Mouse (Mus musculus): ENCODE measurements around the gene Agl.

Gene Agl

DNA sequence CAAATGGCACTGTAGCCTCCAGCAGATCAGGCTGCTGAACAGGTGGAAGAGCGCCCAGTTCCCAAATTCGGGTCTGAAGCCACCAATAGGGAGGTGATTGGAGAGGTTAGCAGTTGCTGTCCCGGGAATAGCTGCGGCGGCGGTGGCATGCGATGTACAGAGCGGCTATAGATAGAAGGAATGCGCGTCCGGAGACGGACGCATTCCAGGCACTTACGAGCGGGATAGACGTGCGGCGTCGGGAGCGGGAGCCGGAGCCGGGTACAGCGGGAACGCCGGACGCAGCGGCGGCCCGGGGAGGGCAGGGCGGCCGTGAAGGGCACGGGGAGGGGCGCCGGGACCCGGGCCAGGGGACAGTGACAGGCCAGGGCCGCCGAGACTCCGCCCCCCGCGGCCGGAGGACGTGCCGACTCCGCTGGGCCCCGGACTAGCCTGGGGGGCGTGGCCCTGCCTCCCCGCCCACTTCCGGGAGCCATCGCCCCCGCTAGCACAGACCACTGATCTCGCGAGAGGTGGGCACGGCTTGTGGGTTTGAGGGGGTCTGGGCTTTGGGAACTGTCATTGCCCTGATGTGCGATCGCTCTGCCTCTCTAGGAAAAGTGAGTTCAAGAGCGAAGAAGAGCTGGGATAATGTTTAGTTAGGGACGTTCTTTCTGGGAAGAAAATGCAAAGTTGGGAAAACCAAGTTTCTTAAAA, at the start of gene Agl:
TSS of gene Agl (minus strand) at position 356 of the 696 bp plus-strand sequence.
- peak; percentile 91 to 93 for DNase-seq (ENCODE audit: low spot score in 2 of 2)

DNA sequence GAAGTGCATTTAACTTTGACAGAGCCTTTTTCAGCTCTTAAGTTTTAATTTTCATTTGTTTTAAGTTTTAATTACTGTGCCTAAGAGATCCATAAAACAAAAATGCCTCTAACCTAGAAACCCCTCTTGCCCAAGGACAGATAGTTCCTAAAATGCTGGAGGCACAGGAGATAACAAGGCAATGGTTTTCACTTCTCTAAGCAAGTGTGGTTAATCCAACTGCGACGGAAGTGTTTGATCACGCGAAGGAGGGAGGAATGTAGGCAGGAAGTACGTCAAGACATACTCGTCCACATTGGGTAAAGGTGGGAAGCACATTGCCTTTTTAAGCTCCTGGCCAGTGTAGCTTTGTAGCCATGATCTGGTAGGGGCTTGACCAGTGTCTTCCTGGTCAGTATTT, 49.6 kb upstream of the Agl start:
- no peak for DNase-seq (ENCODE audit: low spot score in 2 of 2)

DNA sequence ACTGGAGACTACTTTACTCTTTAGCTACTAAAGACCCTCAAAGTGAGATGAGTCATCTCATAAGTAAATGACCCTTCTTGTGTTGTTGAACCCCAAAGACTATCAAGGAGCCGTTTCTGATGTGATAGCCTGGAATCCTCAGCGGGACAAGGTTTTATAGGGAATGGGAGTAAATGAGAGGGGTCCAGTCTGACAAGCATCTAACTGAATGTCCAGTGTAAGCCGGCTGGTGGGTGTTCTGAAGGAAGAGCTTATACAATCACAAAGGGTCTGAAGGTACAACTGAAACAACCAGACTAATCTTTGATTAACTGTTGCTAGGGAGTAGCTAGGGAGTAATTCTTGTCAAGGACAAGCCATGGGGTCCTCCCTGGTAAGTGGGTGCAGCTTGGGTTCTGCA, 44.5 kb upstream of the Agl start:
- DNase-seq (ENCODE audit: low spot score in 2 of 2): no peak

DNA sequence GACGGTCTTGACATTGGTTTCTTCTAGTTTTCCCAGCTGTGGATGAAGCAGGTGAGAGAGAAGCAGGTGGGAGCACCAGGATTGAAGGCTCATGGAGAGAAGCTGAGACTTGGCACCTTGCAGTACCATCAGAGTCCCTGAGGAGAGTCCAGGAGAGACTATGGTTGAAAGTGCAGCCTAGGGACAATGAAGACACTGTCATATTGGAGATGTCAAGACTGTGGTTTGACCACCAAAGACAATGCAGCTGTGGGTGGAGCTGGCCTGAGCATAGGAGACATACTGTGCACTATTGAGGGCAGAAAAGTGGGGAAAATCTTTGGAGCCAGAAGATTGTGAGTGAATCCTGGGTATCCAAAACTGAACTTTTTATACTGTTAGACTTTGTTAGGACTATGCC, 42.4 kb upstream of the Agl start:
- no peak for DNase-seq (ENCODE audit: low spot score in 2 of 2)

DNA sequence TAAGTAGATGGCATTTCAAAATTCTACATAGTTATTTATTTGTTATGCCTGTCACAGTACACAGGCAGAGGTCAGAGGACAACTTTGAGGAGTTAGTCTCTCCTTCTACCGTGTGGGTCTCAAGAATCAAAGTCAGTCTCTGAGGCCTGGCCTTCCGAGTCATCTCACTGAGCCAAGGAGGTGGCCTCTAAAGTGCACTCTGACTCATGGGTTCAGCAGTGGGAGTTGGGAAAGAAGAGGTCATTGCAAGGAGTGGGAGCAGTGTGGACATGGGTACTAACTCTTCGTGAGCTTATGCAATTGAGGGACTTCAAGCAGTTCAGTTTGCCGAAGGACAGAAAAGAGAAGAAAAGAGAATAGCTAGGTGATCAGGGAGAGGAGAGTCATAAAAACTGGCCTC, 41.0 kb upstream of the Agl start:
- DNase-seq (ENCODE audit: low spot score in 2 of 2): no peak

DNA sequence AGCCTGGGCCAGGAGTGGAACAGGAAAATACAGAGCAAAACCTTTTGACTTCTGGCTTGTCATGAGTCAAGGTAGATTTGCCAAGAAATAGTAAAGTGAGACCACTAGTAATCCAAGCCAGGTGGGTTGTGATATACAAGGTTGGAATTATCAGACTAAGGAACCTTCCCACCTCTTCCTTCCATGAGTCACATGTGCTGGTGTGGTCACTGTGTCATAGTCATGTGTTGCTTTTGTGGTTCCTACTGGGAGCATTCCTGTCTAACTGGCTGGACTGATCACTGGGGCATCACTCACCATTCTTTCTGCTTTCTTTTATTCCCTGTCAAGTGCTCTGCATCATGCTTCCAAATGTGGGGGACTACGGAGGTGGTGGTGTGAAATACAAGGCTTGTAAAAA, 40.1 kb upstream of the Agl start:
- DNase-seq (ENCODE audit: low spot score in 2 of 2): no peak

DNA sequence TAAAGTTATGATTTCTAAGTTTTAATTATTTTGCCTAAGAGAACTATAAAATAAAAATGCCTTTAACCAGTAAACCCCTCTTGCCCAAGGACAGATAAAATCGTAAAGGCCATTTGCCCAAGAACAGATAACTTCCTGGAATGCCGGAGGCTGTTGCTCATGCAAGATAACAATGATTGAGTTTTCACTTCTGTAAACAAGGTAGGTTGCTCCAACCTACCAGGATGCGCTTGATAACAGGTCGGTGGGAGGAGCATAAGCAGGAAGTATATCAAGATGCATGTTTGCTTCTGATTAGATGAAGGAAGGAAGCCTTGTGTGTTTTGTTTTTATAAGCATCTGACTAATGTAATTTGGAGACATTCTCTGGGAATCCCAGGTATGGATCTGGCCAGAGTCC, 38.1 kb upstream of the Agl start:
- DNase-seq (ENCODE audit: low spot score in 2 of 2): no peak

DNA sequence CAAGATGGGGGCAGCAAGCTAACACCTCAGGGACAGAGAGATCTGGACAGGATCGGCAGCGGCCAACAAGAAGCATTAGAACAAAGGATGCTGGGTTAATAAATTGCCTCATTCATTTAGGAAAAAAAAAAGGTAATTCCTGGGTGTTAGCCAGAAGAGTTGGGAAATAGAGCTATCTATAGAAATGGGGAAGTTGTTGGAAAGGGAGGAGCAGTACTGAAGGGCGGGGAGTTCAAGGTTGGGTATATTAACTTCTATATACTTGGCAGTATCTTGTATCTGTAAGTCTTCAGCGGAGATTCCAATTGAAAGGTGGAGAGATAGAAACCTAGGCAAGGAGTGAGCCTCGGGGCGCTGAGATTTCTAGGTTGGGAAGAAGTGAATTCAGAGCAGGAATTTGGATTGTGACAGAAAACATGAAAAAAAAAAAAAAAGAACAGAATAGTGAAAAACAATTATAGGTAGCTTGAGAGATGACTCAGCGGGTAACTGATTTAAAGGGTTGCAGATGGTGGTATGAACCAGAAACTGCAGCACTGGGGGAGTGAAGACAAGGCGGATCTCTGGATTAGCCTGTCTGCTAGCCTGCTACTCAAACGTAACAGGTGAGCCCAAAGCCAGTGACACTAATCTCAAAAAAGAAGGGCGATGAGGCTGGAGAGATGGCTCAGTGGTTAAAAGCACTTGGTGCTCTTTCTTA, 37.1 kb upstream of the Agl start:
- no peak for DNase-seq (ENCODE audit: low spot score in 2 of 2)

DNA sequence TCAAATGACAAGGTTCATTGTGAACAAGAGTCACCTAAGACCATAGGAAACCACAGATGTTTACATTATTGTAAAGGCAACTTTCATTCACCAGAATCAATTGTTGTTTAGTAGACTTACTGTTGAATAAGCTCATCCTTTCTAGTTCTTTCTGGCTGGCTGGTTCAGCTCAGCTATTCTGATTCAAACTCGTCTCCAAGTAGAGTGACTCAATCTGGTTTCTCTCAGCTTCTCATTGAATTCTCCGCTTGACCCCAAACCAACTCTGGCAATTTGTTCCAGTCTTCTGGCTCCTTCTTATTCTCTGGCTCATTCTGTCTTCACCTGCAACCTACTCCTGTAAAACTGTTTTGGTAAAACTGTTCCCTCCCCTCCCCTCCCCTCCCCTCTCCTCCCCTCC, 33.3 kb upstream of the Agl start:
- DNase-seq (ENCODE audit: low spot score in 2 of 2): no peak

DNA sequence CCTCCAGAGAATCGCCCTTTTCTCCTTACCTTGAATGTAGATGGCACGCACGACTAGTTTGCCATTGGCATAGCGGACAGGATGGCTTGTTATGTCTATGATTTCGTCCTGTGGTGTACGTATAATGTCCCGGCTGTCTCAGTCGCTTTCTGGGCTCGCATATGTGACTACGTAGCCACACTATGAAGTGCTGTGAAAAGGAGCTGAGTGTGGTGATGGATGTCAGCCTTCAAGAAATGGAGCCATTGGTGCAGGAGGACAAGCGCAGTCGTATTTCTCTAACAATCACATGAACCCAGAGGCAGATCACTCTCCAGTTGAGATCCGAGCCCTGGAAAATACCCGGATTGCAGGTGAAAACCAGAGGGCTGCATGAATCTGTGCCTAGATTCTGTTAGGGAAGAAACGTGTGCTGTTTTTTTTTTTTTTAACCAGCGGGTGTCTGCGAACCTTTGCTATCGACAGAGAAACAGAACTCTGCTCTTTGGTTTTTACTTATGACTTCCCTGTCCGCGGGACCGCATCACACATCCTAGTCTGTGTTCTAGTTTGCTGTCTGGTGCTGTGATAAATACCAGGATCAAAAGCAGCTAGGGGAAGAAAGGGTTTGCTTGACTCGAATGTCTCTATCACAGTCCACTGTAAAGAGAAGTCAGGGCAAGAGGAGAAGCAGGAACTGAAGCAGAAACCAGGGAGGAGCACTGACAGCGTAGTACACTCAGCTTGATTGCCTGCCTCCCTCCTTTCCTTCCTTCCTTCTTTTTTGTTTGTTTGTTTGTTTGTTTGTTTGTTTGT, 28.9 kb upstream of the Agl start:
- DNase-seq (ENCODE audit: low spot score in 2 of 2): no peak

DNA sequence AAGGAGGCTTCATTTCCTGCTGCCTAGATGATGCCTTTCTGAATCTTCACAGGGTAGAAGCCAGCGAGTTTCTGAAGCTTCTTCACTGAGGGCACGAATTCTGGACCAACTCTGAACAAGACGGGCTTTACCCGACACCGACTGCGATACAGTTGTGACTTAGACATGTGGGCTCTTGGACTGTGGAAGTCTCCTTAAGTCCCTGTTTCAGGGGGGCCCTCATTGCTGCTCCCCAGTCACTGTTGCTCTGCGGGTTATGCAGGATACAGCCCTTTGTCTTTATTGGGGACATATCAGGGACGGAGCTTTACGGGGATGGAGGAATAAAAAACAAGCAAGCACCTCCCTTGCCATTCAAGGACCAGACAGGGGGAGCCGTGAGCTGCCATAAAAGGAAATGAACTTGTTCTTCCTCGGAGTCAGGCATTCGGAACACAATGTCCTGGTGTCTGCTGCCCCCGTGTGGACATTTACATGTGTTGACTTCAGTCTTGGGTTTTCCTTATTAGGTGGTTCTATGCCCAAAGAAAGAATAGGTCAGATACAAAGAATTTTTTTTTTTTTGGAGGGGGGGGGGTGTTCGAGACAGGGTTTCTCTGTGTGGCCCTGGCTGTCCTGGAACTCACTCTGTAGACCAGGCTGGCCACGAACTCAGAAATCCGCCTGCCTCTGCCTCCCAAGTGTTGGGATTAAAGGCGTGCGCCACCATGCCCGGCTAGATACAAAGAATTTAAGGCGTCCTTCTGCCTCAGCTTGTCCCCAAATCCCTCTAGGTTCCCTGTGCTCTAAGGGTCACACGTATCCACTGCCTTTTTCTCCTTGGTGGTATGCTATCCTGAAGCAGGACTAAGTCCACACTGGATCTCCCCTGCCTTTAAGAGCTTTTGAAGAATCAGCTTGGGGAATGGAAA, 28.1 kb upstream of the Agl start:
- DNase-seq (ENCODE audit: low spot score in 2 of 2): peak; percentile 78 to 87

DNA sequence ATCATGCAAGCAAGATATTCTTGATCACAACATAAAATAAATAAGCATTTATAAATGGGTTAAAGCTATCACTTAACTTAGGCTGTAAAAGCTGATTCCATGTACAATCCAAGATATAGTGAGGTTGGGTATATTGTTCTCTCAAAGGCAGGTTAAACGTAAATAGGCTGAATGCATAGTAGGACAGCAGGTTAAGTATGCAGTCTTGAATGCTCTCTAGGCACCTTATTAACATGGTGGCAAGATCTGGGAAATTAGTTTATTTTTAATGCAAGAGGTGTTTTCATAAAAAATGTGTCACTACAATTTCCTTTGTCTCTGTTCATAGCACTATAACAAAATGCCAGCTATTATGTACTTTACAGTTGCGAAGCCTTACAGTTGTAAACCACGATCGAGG, 27.4 kb upstream of the Agl start:
- DNase-seq (ENCODE audit: low spot score in 2 of 2): no peak

DNA sequence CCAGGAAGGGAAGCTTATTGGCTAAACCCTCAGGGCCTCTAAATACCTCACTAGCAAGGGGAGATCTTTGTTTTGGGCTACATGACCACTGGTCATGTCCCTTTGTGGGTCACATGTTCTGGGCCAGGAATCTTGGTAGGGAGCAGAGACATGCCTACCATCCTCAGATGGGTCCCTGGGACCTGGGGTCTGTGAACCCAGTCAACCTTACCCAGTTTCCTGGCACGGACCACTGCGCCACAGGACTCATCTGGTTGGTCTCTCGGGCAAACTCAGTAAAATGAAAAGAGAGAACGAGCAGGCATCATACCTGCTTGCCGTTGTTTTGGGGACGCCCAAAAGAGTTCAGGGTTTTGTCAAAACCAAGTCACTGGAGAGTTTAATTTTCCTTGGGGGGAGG, 26.3 kb upstream of the Agl start:
- no peak for DNase-seq (ENCODE audit: low spot score in 2 of 2)

DNA sequence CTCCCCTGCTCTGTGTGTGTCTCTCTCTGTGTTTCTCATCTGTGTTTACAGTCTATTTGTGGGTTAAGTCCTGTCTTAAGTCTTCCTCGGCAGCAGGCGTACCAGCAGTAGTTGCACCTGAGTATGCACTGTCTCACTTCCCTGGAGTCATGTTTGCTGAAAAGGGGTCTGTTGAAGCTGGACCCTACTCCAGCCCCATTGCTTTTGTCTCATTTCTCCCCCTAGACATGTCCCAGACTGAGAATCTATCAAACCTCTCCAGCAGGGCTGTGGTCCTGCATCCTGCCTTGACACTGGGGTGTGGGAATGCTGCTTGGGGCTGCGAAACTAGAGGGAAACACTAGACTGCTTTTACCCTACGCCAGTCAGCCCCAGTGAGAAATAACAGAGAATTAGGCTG, 25.5 kb upstream of the Agl start:
- no peak for DNase-seq (ENCODE audit: low spot score in 2 of 2)

DNA sequence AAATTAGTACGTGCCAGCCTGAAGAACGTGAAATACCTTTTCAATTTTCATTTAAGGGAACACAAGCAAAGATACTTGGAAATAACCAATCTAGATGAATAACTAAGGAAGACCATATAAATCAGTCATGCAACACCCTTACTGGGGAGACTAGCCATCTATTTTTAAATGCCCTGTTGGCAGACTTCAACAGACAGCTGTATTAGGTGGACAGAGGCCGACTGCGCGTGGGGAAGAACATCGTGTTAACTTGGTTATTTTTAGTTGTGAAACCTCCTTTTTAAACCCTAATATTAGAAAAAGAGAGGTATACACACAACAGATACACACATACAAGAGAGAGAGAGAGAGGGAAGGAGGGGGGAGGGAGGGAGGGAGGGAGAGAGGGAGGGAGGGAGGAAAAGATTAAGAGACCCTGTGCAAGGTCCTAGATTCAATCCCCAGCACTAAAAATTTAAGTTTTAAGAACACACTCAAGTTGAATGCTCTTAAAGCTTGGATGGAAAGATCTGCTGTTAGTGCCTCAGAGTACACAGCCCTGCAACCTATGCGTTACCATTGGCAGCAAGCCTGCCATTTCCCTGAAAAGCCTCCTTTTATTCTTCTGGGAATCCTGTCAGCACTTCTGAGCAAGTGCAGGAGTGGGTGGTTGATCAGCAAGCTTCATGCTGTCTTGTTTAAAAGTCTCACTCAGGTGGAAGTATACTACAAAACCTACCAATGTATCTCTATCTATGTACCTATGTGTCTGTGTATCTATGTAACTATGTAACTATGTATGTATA, 24.8 kb upstream of the Agl start:
- DNase-seq (ENCODE audit: low spot score in 2 of 2): no peak

DNA sequence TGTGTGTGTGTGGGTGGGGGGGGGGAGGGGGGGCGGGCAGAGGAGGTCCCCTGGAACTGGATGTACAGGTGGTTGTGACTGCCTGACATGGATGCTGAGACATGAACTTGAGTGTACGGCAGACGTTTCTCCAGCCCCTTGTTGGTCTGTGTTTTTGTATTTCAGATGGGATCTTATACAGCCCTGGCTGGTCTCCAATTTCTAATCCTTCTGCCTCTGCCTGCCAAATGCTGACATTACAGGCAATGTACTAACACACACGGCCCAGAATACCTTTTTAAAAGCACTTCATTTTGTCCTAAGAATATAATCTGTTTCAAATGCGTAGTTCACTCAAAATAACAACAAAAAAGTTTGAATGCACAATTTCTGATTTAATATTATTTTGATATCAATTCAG, 23.4 kb upstream of the Agl start:
- DNase-seq (ENCODE audit: low spot score in 2 of 2): no peak

DNA sequence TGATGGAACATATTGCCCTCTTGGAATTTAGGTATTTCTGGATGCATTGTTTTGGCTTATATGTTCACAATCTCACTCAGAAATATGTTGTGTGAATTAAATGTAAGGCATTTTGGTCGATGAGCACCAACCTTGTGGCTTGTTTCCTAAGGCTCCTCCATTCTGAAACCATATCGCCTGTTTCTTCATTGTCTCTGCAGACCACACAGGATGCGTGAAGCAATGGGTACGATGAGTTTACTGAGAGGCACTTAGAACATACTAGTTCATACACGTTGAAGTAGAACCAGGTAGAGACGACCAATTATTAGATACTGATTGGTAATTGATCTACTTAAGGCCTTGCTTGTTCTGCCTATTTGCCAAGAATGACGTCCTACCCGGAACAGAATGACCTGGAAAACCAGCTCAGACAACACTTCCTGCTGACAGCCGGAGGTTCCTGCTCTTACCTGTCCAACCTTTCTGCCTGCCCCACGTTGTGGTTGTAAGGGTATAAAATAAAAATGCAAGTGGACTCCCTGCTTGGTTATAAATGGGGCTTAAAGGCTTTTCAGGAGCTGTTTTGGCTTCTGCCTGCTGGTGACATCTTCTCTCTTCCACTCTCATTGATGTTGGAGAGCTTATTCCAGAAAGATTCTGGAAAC, 21.4 kb upstream of the Agl start:
- no peak for DNase-seq (ENCODE audit: low spot score in 2 of 2)

DNA sequence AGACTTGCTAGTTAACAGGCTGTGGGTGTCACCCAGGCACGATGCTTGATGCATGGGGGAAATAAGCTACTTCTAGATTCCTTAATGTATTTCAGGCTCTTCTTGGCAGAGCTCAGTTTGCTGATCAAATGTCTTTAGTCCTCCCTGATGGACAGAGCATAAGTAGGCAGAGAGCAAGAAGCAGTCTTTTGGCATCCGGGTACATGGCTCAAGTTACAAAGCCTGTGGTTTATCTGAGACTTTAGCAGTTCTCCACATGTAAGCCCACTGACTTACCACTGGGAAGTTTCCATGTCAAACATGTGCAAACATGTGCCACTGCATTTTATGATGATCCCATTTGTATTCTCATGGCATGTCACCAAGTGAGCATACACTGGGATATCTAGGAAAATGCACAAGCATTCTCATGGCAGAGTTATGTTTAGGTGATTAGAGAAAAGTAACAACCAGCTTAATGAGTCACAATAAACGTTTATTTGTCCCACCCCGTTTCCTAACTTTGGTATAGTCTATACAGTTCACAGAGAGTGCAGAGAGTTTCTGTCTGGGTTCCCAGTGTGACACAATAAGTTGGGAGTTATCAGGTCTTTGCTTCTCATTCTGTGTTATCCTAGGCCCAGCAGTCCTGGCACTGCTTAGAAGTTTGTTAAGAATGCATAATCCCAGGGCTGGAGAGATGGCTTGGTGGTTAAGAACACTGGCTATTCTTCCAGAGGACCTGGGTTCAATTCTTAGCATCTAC, 18.7 kb upstream of the Agl start:
- no peak for DNase-seq (ENCODE audit: low spot score in 2 of 2)

DNA sequence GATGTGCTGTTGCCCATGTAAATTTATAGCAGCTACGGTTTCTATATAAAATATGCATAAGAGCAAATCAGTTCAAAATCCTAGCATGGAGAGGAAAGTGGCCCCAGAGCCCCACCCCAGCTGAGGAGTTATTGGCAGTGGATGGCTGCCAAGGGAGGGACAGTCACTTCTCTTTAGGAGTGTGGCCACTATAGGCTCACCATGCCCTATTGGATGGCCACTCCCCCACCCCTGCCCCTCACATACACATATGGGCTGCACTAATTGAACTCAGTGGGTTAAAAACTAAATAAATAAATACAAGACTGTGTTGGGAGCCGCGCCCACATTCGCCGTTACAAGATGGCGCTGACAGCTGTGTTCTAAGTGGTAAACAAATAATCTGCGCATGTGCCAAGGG, 9.3 kb upstream of the Agl start:
- no peak for DNase-seq (ENCODE audit: low spot score in 2 of 2)

DNA sequence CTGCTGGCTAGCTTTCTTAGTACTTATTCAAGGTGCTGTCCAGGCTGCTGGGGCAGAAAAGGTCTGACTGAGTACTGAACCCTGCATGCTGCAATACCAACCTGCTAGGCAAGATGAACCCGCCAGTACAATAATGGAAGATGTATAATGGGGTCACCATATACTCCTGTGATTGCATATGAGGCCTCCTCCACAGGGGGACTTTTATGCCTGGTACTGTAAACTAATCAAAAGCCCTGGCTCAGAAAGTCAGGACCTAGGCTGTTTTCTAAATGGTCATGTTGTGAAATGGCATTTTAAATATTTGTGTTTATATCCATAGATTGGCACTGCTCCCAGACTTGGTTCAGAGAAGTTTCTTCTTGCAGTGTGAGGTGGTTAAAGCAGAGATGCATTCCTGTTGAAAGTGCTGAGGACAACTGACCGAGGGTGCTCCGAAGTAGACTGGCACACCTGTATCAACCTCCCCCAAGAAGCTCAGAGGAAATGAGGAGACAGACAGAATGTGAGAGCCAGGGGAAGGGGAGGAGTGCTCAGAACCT, 8.8 kb upstream of the Agl start:
- DNase-seq (ENCODE audit: low spot score in 2 of 2): no peak
